Mouse (Mus musculus) intestine, postnatal 0 days (tissue): ENCODE data around the gene Fbxw4. TPM values are rescaled to one million over a fixed set of nuclear protein-coding genes. Genes with fewer than 3 reads are reported as not detected.

Source experiments
- ATAC-seq: fragments of 200-750 bp; cut with Nextera tagmentation; 2 replicates; pipeline ENCODE4 v1.8.0; 2017; ENCODE audit warnings: mild to moderate bottlenecking, moderate TSS enrichment, moderate library complexity
- H3K27ac ChIP-seq: fragments of 300-500 bp; sonication (generic); 2 replicates; pipeline ENCODE4 v1.5.1; 2014; ENCODE audit warnings: mild to moderate bottlenecking, low read depth, low read length, moderate library complexity
- H3K27me3 ChIP-seq: fragments of 300-500 bp; sonication (generic); replicated peaks from 2 replicates; pipeline ENCODE4 v1.6.1; 2014; ENCODE audit warnings: low read length, mixed read lengths; ENCODE audit not compliant: control insufficient read depth, insufficient read depth
- H3K36me3 ChIP-seq: fragments of 300-500 bp; sonication (generic); 2 replicates; pipeline ENCODE4 v1.6.1; 2014; ENCODE audit warnings: mild to moderate bottlenecking, moderate library complexity; ENCODE audit not compliant: control insufficient read depth, insufficient read depth
- H3K4me1 ChIP-seq: fragments of 300-500 bp; sonication (generic); replicated peaks from 2 replicates; pipeline ENCODE4 v1.6.1; 2014; ENCODE audit warnings: antibody characterized with exemption, low read length, mixed read lengths; ENCODE audit not compliant: control insufficient read depth, insufficient read depth
- H3K4me2 ChIP-seq: fragments of 300-500 bp; sonication (generic); replicated peaks from 2 replicates; pipeline ENCODE4 v1.6.1; 2014; ENCODE audit warnings: low read depth, mild to moderate bottlenecking, moderate library complexity
- H3K4me3 ChIP-seq: fragments of 300-500 bp; sonication (generic); 2 replicates; pipeline ENCODE4 v1.5.1; 2014; ENCODE audit warnings: low read depth, low read length
- H3K9ac ChIP-seq: fragments of 300-500 bp; sonication (generic); 2 replicates; pipeline ENCODE4 v1.6.1; 2014; ENCODE audit warnings: mild to moderate bottlenecking, low read depth, low read length
- H3K9me3 ChIP-seq: fragments of 300-500 bp; sonication (generic); 2 replicates; pipeline ENCODE4 v1.6.1; 2016; ENCODE audit warnings: mixed run types; ENCODE audit not compliant: control insufficient read depth
- CTCF ChIP-seq: sonication (generic); IDR thresholded peaks from 2 replicates; pipeline ENCODE4 v1.5.1; 2016; ENCODE audit warnings: low read depth, mild to moderate bottlenecking, control low read depth, antibody characterized with exemption, moderate library complexity
- WGBS: fragments of 180-500 bp; shearing (Covaris S2); extraction: QIAGEN DNeasy Blood & Tissue Kit; methylation state at CpG from one replicate; pipeline ENCODE4 v1.1.7; 2014; 5-methylcytosine and 5-hydroxymethylcytosine counted together
- polyA plus RNA-seq: library from polyadenylated mRNA; unstranded; fragments of >200 nt; fragmentation: Nextera tagmentation; extraction: Ambion mirVana; gene quantifications from 2 replicates; pipeline ENCODE4 v1.2.1, GENCODE M21; 2015

The Fbxw4 gene
- polyA plus RNA-seq, 1 experiment from 2014 or later, result 2.6 TPM

DNA sequence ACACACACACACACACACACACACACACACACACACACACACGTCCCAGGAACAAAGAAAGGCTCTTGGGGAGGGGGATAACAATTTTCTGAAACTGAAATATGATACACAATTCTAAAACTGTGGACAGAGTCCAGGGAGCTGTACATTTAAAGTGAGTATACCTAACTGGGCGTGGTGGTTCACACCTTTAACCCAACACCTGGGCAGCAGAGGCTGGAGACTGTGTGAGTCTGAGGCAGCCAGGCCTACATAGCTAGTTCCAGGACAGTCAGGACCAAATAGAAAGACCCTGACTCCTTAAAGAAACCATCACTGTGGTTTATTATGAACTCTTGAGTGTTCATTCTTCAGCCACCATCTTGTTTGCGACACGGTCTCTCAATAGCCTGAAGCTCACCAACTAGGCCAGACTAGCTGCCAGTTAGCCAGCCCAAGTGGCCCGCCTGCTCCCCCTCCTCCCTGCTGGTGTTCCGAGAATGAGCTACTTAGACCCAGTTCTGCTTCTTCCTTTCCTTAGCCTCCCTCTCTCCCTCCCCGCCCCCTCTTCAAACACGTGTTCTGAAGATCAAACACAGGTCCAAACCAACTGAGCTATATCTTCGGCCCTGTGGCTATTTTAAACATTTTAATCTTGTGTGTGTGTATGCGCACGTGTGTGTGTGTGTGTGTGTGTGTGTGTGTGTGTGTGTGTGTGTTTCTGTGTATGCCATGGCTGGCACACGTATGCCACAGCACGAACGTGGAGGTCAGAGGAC is 40.2 kb downstream of the Fbxw4 start:
- Histone ChIP-seq H3K27ac (no peak overlapping the region), H3K9ac (no peak overlapping the region), H3K4me1 (no peaks in the 10 kb centered on the region), H3K9me3 (no peaks in the 10 kb centered on the region), H3K4me2 (no peak overlapping the region), H3K27me3 (no peaks in the 10 kb centered on the region), H3K4me3 (no peak overlapping the region), H3K36me3 (peaks cover 16% of the 10 kb centered on the region; the same call in 1 of the 2 replicates)
- 76% methylated on average over 14 of the region's 14 CpGs for WGBS
- no peak for ATAC-seq
- TF ChIP-seq CTCF, result no peak

DNA sequence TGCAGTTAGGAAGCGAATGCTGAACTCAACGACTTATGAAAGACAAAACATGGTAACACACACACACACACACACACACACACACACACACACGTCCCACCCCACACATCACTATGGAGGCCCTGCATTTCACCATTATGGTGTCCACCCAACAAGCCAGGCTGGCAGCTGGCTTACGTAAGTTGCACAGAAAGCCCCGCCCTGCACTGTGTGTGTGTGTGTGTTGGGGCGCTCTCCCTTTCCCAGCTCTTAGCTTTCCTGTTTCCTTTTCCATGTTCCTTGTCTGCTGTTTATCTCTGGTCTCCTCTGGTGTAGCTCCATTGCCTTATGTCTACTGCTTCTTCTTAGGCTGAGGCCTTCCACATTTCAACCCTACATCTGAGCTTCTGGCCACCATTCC is 41.9 kb downstream of the Fbxw4 start:
- no peak for ATAC-seq
- Histone ChIP-seq H3K27ac (no peak overlapping the region), H3K9ac (no peak overlapping the region), H3K36me3 (peaks cover 12% of the 10 kb centered on the region; the same call in 1 of the 2 replicates), H3K4me1 (no peaks in the 10 kb centered on the region), H3K27me3 (no peaks in the 10 kb centered on the region), H3K9me3 (no peaks in the 10 kb centered on the region), H3K4me3 (no peak overlapping the region), H3K4me2 (no peak overlapping the region)
- TF ChIP-seq CTCF, result no peak
- 68% methylated on average over 6 of the region's 6 CpGs for WGBS

DNA sequence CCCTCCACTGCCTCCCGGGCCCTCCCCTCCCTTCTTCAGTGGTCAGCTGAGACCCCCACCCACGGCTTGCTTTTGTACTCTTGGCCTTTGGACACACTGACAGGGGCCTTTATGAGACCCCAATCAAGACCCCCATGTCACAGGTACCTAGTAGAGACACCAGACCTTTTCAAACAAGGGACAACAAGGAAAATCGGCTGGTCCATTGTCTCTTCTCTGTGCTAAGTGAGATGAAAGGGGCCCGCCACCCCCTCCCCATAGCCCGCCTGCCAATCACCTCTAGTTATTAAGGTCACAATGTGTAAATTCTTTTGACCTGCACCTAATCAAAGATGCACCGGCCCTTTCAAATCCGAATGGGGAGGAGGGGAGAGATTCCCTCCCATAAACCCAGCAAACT is 43.4 kb downstream of the Fbxw4 start:
- Histone ChIP-seq H3K4me1 (no peaks in the 10 kb centered on the region), H3K4me2 (no peak overlapping the region), H3K9ac (no peak overlapping the region), H3K9me3 (no peaks in the 10 kb centered on the region), H3K36me3 (peaks cover 11% of the 10 kb centered on the region; the same call in 1 of the 2 replicates), H3K27ac (no peak overlapping the region), H3K27me3 (no peaks in the 10 kb centered on the region), H3K4me3 (no peak overlapping the region)
- WGBS, result 53% methylated on average over 7 of the region's 7 CpGs
- no peak for ATAC-seq
- no peak for TF ChIP-seq CTCF

DNA sequence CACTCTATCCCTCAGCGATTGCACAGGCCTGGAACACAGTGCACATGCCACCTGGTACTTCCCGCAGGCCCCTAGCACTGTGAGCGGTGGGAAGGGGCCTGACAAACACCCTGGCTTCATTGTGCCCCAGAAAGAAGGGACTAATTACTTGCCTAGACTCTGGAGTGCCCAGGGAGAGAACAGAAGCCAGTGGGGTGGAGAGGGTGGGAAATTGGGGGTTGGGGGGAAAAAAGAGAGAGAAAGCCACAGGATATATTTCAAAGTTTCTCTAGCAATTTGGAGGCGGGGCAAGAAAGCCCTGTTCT is 43.9 kb downstream of the Fbxw4 start:
- no peak for TF ChIP-seq CTCF
- H3K9ac ChIP-seq, result no peak overlapping the region
- no peak overlapping the region for H3K4me3 ChIP-seq
- no peak overlapping the region for H3K27ac ChIP-seq
- no peaks in the 10 kb centered on the region for H3K4me1 ChIP-seq
- no peaks in the 10 kb centered on the region for H3K9me3 ChIP-seq
- WGBS, result 76% methylated on average over 4 of the region's 4 CpGs
- ATAC-seq, result no peak
- no peaks in the 10 kb centered on the region for H3K27me3 ChIP-seq
- H3K36me3 ChIP-seq, result peaks cover 7% of the 10 kb centered on the region; the same call in 1 of the 2 replicates
- H3K4me2 ChIP-seq, result no peak overlapping the region

DNA sequence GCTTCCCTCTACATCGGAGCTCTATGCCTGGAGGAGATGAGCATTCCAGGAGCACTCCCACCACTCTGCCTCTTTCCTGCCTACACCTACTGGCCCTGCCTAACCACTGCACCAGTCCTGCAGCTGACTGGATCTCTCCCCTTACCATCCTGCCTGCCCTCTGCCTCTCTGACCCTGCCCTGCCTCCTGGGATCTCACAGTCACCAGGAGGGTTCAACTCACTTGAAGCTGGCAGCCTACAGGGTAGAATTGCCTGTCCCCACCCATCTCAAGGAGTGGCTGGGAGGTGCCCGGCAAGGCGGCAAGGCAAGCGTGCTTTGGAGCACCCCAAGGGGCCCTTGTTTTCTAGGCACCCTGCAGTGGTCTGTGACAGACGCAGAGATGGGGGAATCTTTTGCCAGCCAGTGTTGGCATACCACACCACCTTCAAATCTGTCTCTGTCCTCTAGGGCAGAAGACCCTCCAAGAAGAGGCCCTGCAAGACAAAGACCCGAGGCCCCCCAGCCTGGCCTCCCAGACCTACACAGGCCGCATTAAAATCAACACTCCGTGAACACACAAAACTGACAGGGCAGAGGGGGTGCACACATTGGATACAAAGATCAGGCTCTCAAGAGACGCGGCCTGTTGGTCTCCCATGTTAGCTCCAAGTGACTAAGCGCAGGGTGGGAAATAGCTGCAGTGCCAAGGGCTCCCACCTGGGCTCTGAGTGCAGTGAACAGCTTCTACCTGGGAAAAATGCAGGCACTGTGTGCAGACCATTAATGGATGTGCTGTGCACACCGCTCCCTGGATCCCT is 44.5 kb downstream of the Fbxw4 start:
- Histone ChIP-seq H3K4me1 (no peaks in the 10 kb centered on the region), H3K9me3 (no peaks in the 10 kb centered on the region), H3K4me2 (no peak overlapping the region), H3K4me3 (no peak overlapping the region), H3K36me3 (peaks cover 3% of the 10 kb centered on the region; the same call in 1 of the 2 replicates), H3K27ac (no peak overlapping the region), H3K9ac (no peak overlapping the region), H3K27me3 (no peaks in the 10 kb centered on the region)
- WGBS, result 63% methylated on average over 12 of the region's 12 CpGs
- no peak for TF ChIP-seq CTCF
- no peak for ATAC-seq

DNA sequence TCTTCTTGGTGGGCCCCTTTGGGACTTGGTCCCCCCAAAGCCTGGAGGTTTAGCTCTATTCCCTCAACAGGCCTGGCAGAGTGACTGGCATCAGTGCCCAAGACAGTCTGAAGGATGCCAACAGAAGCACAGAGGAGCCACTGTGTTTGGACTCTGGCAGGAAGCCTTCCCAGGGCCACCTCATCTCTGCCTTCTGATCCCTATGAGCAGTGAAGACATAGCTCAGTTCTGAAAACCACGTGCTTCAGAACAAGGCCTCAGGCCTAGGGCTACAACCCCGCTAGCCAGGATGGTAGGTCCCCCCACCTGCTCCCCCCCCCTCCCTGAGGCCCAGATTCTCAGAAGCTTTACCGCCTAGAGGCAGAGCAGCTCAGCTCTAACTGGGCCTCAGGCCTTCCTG is 45.2 kb downstream of the Fbxw4 start:
- no peaks in the 10 kb centered on the region for H3K4me1 ChIP-seq
- H3K4me2 ChIP-seq, result no peak overlapping the region
- H3K27me3 ChIP-seq, result no peaks in the 10 kb centered on the region
- no peak overlapping the region for H3K27ac ChIP-seq
- ATAC-seq, result no peak
- no peak overlapping the region for H3K4me3 ChIP-seq
- no peaks in the 10 kb centered on the region for H3K9me3 ChIP-seq
- no peak overlapping the region; the same call in 1 of the 2 replicates for H3K9ac ChIP-seq
- no peaks in the 10 kb centered on the region for H3K36me3 ChIP-seq
- 76% methylated on average over 3 of the region's 3 CpGs for WGBS
- TF ChIP-seq CTCF, result no peak
